Mouse (Mus musculus) limb, embryonic 13.5 days (tissue): ENCODE results near the gene Tmem63c. TPM values are rescaled to one million over a fixed set of nuclear protein-coding genes. Genes with fewer than 3 reads are reported as not detected.

Source experiments
- ATAC-seq: fragments of 200-750 bp; cut with Nextera tagmentation; 2 replicates; pipeline ENCODE4 v1.8.0; 2017; ENCODE audit warnings: low read depth, moderate number of reproducible peaks, moderate TSS enrichment; ENCODE audit not compliant: low FRiP score
- H3K27ac ChIP-seq: fragments of 300-500 bp; sonication (generic); 2 replicates; pipeline ENCODE4 v1.5.1; 2015; ENCODE audit warnings: inconsistent platforms, mild to moderate bottlenecking, moderate library complexity
- H3K27me3 ChIP-seq: fragments of 300-500 bp; sonication (generic); 2 replicates; pipeline ENCODE4 v1.6.1; 2015; ENCODE audit warnings: mild to moderate bottlenecking, inconsistent platforms
- H3K36me3 ChIP-seq: fragments of 300-500 bp; sonication (generic); 2 replicates; pipeline ENCODE4 v1.6.1; 2015; ENCODE audit warnings: inconsistent platforms, mild to moderate bottlenecking, moderate library complexity
- H3K4me1 ChIP-seq: fragments of 300-500 bp; sonication (generic); 2 replicates; pipeline ENCODE4 v1.6.1; 2015; ENCODE audit warnings: inconsistent platforms
- H3K4me2 ChIP-seq: fragments of 300-500 bp; sonication (generic); replicated peaks from 2 replicates; pipeline ENCODE4 v1.6.1; 2015; ENCODE audit warnings: inconsistent platforms, mild to moderate bottlenecking, moderate library complexity
- H3K4me3 ChIP-seq: fragments of 300-500 bp; sonication (generic); 2 replicates; pipeline ENCODE4 v1.5.1; 2015; ENCODE audit warnings: moderate library complexity, mild to moderate bottlenecking, inconsistent platforms
- H3K9ac ChIP-seq: fragments of 300-500 bp; sonication (generic); 2 replicates; pipeline ENCODE4 v1.6.1; 2015; ENCODE audit warnings: mild to moderate bottlenecking, inconsistent platforms
- H3K9me3 ChIP-seq: fragments of 300-500 bp; sonication (generic); 2 replicates; pipeline ENCODE4 v1.6.1; 2016; ENCODE audit warnings: inconsistent platforms
- WGBS: fragments of 180-500 bp; shearing (Covaris S2); methylation state at CpG from one replicate; pipeline ENCODE4 v1.1.7; 2015; 5-methylcytosine and 5-hydroxymethylcytosine counted together
- polyA plus RNA-seq: library from polyadenylated mRNA; unstranded; fragments of >200 nt; fragmentation: Nextera tagmentation; extraction: Ambion mirVana; gene quantifications from 2 replicates; pipeline ENCODE4 v1.2.1, GENCODE M21; 2015

Tmem63c gene
- polyA plus RNA-seq, 1 experiment from 2014 or later: 0.08 TPM

GRCm38 (mm10) chr12:87036631-87037030, 15.5 kb downstream of the Tmem63c start:
- Histone ChIP-seq H3K9ac (no peak overlapping the region), H3K9me3 (no peaks in the 10 kb centered on the region), H3K4me3 (no peak overlapping the region), H3K4me1 (no peaks in the 10 kb centered on the region), H3K36me3 (no peaks in the 10 kb centered on the region), H3K27ac (no peak overlapping the region), H3K4me2 (no peak overlapping the region), H3K27me3 (no peaks in the 10 kb centered on the region)
- ATAC-seq: no peak
- WGBS: 92% methylated on average over 7 of the region's 7 CpGs

GRCm38 (mm10) chr12:87040166-87040565, 19.0 kb downstream of the Tmem63c start:
- Histone ChIP-seq H3K4me2 (no peak overlapping the region), H3K27ac (no peak overlapping the region), H3K36me3 (no peaks in the 10 kb centered on the region), H3K4me3 (no peak overlapping the region), H3K9ac (no peak overlapping the region), H3K9me3 (no peaks in the 10 kb centered on the region), H3K4me1 (peaks cover 5% of the 10 kb centered on the region; the same call in 1 of the 2 replicates), H3K27me3 (no peaks in the 10 kb centered on the region)
- no peak for ATAC-seq
- 65% methylated on average over 4 of the region's 4 CpGs for WGBS

GRCm38 (mm10) chr12:87040857-87041256, 19.7 kb downstream of the Tmem63c start:
- 81% methylated on average over 7 of the region's 7 CpGs for WGBS

GRCm38 (mm10) chr12:87042456-87042855, 21.3 kb downstream of the Tmem63c start:
- 85% methylated on average over 2 of the region's 2 CpGs for WGBS
- no peaks in the 10 kb centered on the region for H3K9me3 ChIP-seq
- no peak for ATAC-seq
- H3K4me2 ChIP-seq: no peak overlapping the region
- H3K36me3 ChIP-seq: no peaks in the 10 kb centered on the region
- no peak overlapping the region for H3K9ac ChIP-seq
- peaks cover 6% of the 10 kb centered on the region; the same call in 1 of the 2 replicates for H3K4me1 ChIP-seq
- H3K4me3 ChIP-seq: no peak overlapping the region
- H3K27ac ChIP-seq: no peak overlapping the region
- no peaks in the 10 kb centered on the region for H3K27me3 ChIP-seq

More at GRCm38 (mm10) chr12:87040857-87041256, 19.7 kb downstream of the Tmem63c start:
- H3K4me3 ChIP-seq: no peak overlapping the region
- peaks cover 6% of the 10 kb centered on the region; the same call in 1 of the 2 replicates for H3K4me1 ChIP-seq
- no peaks in the 10 kb centered on the region for H3K27me3 ChIP-seq
- no peak overlapping the region for H3K27ac ChIP-seq
- no peak overlapping the region for H3K4me2 ChIP-seq
- H3K36me3 ChIP-seq: no peaks in the 10 kb centered on the region
- ATAC-seq: no peak
- H3K9me3 ChIP-seq: no peaks in the 10 kb centered on the region
- no peak overlapping the region for H3K9ac ChIP-seq

- WGBS: 69% methylated on average over 7 of the region's 7 CpGs
- ATAC-seq: no peak
- no peak overlapping the region for H3K4me3 ChIP-seq
These were observed 22.1 kb downstream of the Tmem63c start for GRCm38 (mm10) chr12:87043221-87043620.

GRCm38 (mm10) chr12:87044711-87045110, 23.6 kb downstream of the Tmem63c start:
- ATAC-seq: peak; percentile 84; the same call in 1 of the 2 replicates
- 19% methylated on average over 5 of the region's 5 CpGs for WGBS
- Histone ChIP-seq H3K36me3 (no peaks in the 10 kb centered on the region), H3K4me3 (no peak overlapping the region), H3K9ac (no peak overlapping the region), H3K4me2 (no peak overlapping the region), H3K9me3 (no peaks in the 10 kb centered on the region), H3K27me3 (no peaks in the 10 kb centered on the region), H3K27ac (no peak overlapping the region), H3K4me1 (peaks cover 6% of the 10 kb centered on the region; the same call in 1 of the 2 replicates)

More at GRCm38 (mm10) chr12:87043221-87043620, 22.1 kb downstream of the Tmem63c start:
- H3K27me3 ChIP-seq: no peaks in the 10 kb centered on the region
- no peaks in the 10 kb centered on the region for H3K36me3 ChIP-seq
- H3K9ac ChIP-seq: no peak overlapping the region
- H3K9me3 ChIP-seq: no peaks in the 10 kb centered on the region
- H3K4me1 ChIP-seq: peaks cover 6% of the 10 kb centered on the region; the same call in 1 of the 2 replicates
- no peak overlapping the region for H3K27ac ChIP-seq
- H3K4me2 ChIP-seq: no peak overlapping the region

GRCm38 (mm10) chr12:87047536-87047935, 26.4 kb downstream of the Tmem63c start:
- no peak overlapping the region for H3K4me2 ChIP-seq
- ATAC-seq: no peak
- H3K9ac ChIP-seq: no peak overlapping the region
- H3K27ac ChIP-seq: no peak overlapping the region
- WGBS: 62% methylated on average over 3 of the region's 3 CpGs
- H3K36me3 ChIP-seq: no peaks in the 10 kb centered on the region
- no peaks in the 10 kb centered on the region for H3K9me3 ChIP-seq
- H3K4me1 ChIP-seq: peaks cover 6% of the 10 kb centered on the region; the same call in 1 of the 2 replicates
- no peak overlapping the region for H3K4me3 ChIP-seq
- H3K27me3 ChIP-seq: 0 out of 2 replicates have a peak, but pooled peaks cover 7% of the 10 kb centered on the region

- Histone ChIP-seq H3K4me2 (0 out of 2 replicates have a peak overlapping the region, but pooled peaks have one; percentile 14), H3K27me3 (peaks cover 46% of the 10 kb centered on the region), H3K36me3 (no peaks in the 10 kb centered on the region), H3K9me3 (no peaks in the 10 kb centered on the region), H3K4me3 (no peak overlapping the region), H3K4me1 (no peaks in the 10 kb centered on the region), H3K27ac (no peak overlapping the region), H3K9ac (no peak overlapping the region)
- no peak for ATAC-seq
- 32% methylated on average over 9 of the region's 16 CpGs for whole genome bisulfite sequencing
These were observed 31.7 kb downstream of the Tmem63c start for GRCm38 (mm10) chr12:87052661-87053321.

GRCm38 (mm10) chr12:87054873-87055272, 33.7 kb downstream of the Tmem63c start:
- no peak overlapping the region for H3K27ac ChIP-seq
- no peaks in the 10 kb centered on the region for H3K36me3 ChIP-seq
- no peak overlapping the region for H3K4me3 ChIP-seq
- 70% methylated on average over 7 of the region's 7 CpGs for WGBS
- no peak for ATAC-seq
- no peak overlapping the region for H3K9ac ChIP-seq
- H3K4me1 ChIP-seq: no peaks in the 10 kb centered on the region
- H3K9me3 ChIP-seq: no peaks in the 10 kb centered on the region
- no peak overlapping the region for H3K4me2 ChIP-seq
- peaks cover 46% of the 10 kb centered on the region for H3K27me3 ChIP-seq

GRCm38 (mm10) chr12:87057066-87057465, 35.9 kb downstream of the Tmem63c start:
- no peak for ATAC-seq
- WGBS: 67% methylated on average over 17 of the region's 17 CpGs
- Histone ChIP-seq H3K4me1 (no peaks in the 10 kb centered on the region), H3K4me3 (no peak overlapping the region), H3K9ac (no peak overlapping the region), H3K27me3 (peaks cover 42% of the 10 kb centered on the region), H3K36me3 (no peaks in the 10 kb centered on the region), H3K9me3 (no peaks in the 10 kb centered on the region), H3K4me2 (no peak overlapping the region), H3K27ac (no peak overlapping the region)

- H3K4me2 ChIP-seq: no peak overlapping the region
- H3K9ac ChIP-seq: no peak overlapping the region
- H3K36me3 ChIP-seq: no peaks in the 10 kb centered on the region
- H3K9me3 ChIP-seq: no peaks in the 10 kb centered on the region
- no peaks in the 10 kb centered on the region for H3K4me1 ChIP-seq
- ATAC-seq: no peak
- no peak overlapping the region for H3K27ac ChIP-seq
- 83% methylated on average over 11 of the region's 11 CpGs for WGBS
- H3K4me3 ChIP-seq: no peak overlapping the region
- H3K27me3 ChIP-seq: peaks cover 3% of the 10 kb centered on the region; the same call in 1 of the 2 replicates
These were observed 44.3 kb downstream of the Tmem63c start for GRCm38 (mm10) chr12:87065446-87065845.

- ATAC-seq: no peak
- H3K4me3 ChIP-seq: no peak overlapping the region
- no peak overlapping the region for H3K4me2 ChIP-seq
- 85% methylated on average over 5 of the region's 5 CpGs for WGBS
- no peak overlapping the region for H3K9ac ChIP-seq
- no peaks in the 10 kb centered on the region for H3K9me3 ChIP-seq
- no peaks in the 10 kb centered on the region for H3K4me1 ChIP-seq
- no peak overlapping the region for H3K27ac ChIP-seq
- H3K27me3 ChIP-seq: peaks cover 3% of the 10 kb centered on the region; the same call in 1 of the 2 replicates
- no peaks in the 10 kb centered on the region for H3K36me3 ChIP-seq
These were observed 45.3 kb downstream of the Tmem63c start for GRCm38 (mm10) chr12:87066429-87066828.

- 65% methylated on average over 5 of the region's 5 CpGs for WGBS
- no peak for ATAC-seq
- H3K36me3 ChIP-seq: no peaks in the 10 kb centered on the region
- H3K9me3 ChIP-seq: no peaks in the 10 kb centered on the region
- no peak overlapping the region for H3K4me3 ChIP-seq
- no peaks in the 10 kb centered on the region for H3K27me3 ChIP-seq
- H3K4me2 ChIP-seq: no peak overlapping the region
- no peak overlapping the region for H3K27ac ChIP-seq
- no peaks in the 10 kb centered on the region for H3K4me1 ChIP-seq
- H3K9ac ChIP-seq: no peak overlapping the region
These were observed 49.4 kb downstream of the Tmem63c start for GRCm38 (mm10) chr12:87070520-87070919.
